Mouse (Mus musculus) liver, adult 2 months (tissue): ENCODE measurements around the gene Egf.

ENCODE experiments used
- CTCF ChIP-seq: fragments of 200-500 bp; IDR thresholded peaks from 2 replicates; pipeline ENCODE4 v1.5.1; 2011; ENCODE audit warnings: low read depth, low read length, control low read depth
- POLR2A ChIP-seq: fragments of 200-500 bp; IDR thresholded peaks from 2 replicates; pipeline ENCODE4 v1.6.1; 2011; ENCODE audit warnings: low read length, control low read depth; ENCODE audit not compliant: insufficient read depth; ENCODE audit errors: extremely low read depth

- TF ChIP-seq CTCF (no peak), POLR2A (no peak)
Observed at GRCm38 (mm10) chr3:129687429-129687828, 67.7 kb downstream of the Egf start.
